Mouse (Mus musculus): ENCODE measurements around the gene Cracr2a.

GRCm38 (mm10) chr6:127555553-127555952 lies 5.6 kb upstream of the Cracr2a start:
- TF ChIP-seq POLR2A (IDR thresholded peaks at IDR 0.05; ENCODE audit: low read depth, low read length) (no peak), CTCF (IDR thresholded peaks at IDR 0.05; ENCODE audit: extremely low read depth, insufficient read depth, insufficient read length, insufficient replicate concordance) (no peak)
